7 mouse cellular contexts compared by ENCODE assay signal in genomic region chr1:92648673-92649072, GRCm38 (mm10). TPM values are rescaled to one million over a fixed set of nuclear protein-coding genes. Genes with fewer than 3 reads are reported as not detected.
A peak's percentile ranks its signal among the peaks of the same experiment; 100 is the strongest.
DNase-seq lines count a peak whose midpoint lies in the region; ATAC-seq lines count a peak whose summit lies in the region.

Gene Otos, minus strand, starts transcription at chr1:92648841.

- intact Hi-C loops in left cerebral cortex, postnatal 25 days (cut with DNase I), result loop anchor here (1.0 to 5.0 kb wide), 4 partner anchors 34 to 249 kb away; no protein-coding TSS in a partner anchor

- peak; percentile 45 for ATAC-seq in activated CD4-positive, CD25-positive, alpha-beta regulatory T cell, adult 4 months

- DNase-seq in cerebellum, adult 9-10 months, result peak; percentile 76
- DNase-seq in frontal cortex, postnatal 14 days (ENCODE audit: low spot score in 2 of 2), result peak; percentile 55 to 70
- DNase-seq in induced T-regulatory cell, adult 2 months (ENCODE audit: low read depth), result peak; percentile 79
- DNase-seq in left cerebral cortex, postnatal 25 days (ENCODE audit: low spot score in 2 of 2), result peak; percentile 78 to 79
- peak; percentile 87 for DNase-seq in mesoderm, embryonic 11.5 days (ENCODE audit: low read depth, low spot score)
- peak; percentile 76 for DNase-seq in right cerebral cortex, postnatal 4 days

RNA-seq across cellular contexts. Expression of gene Otos, which starts in this region (rescaled TPM):
- polyA plus RNA-seq in activated CD4-positive, CD25-positive, alpha-beta regulatory T cell, adult 4 months (2017; shearing (Covaris generic)), result 1 to 10 TPM; 2.3 to 3.9 TPM
- total RNA-seq in left cerebral cortex, postnatal 25 days (2021), result not detected

Comparison
In these comparisons a context has a peak if more than half of its experiments do, and no peak if none do; other contexts are left out.
1. Peak in every context shown above with its lines: DNase-seq and ATAC-seq.
2. Peak in DNase-seq in left cerebral cortex, postnatal 25 days; RNA of the gene not detected or under 1 TPM.